Mouse (Mus musculus): ENCODE results near the gene Bub1b. TPM values are rescaled to one million over a fixed set of nuclear protein-coding genes. Genes with fewer than 3 reads are reported as not detected.
A peak's percentile ranks its signal among the peaks of the same experiment; 100 is the strongest.
"Not testable (repeated sequence)": the region's sequence is repeated elsewhere in the genome, so short reads cannot be mapped to it uniquely, and the experiment has no call there.

Bub1b gene
- polyA plus RNA-seq (2012; fragmentation: generic; extraction: Trizol), result 54.9 TPM
- long read RNA-seq, experiment 1, transcript Bub1b-201 (23 exons, 3,668 nt), result major isoform, 10 of 21 reads
- long read RNA-seq, experiment 1, partial matches to known transcripts, result 7 of 21 reads
- long read RNA-seq, experiment 1, other reads (novel, unspliced or antisense), result 4 of 21 reads
- long read RNA-seq, experiment 2, transcript Bub1b-201 (23 exons, 3,668 nt), result major isoform, 611 of 738 reads
- long read RNA-seq, experiment 2, partial matches to known transcripts, result 24 of 738 reads
- long read RNA-seq, experiment 2, other reads (novel, unspliced or antisense), result 103 of 738 reads

- TF ChIP-seq MAX (IDR thresholded peaks at IDR 0.05), result peak; percentile 53
- no peak for TF ChIP-seq MYOG (IDR thresholded peaks at IDR 0.05; ENCODE audit: control insufficient read depth, extremely low read depth, insufficient read length)
- H3K79me3 ChIP-seq (ENCODE audit: low read depth), result peaks cover 34% of the 10 kb centered on the region
- peaks cover 44% of the 10 kb centered on the region for H3K79me2 ChIP-seq (ENCODE audit: control insufficient read depth, insufficient read depth)
- peak within 1 kb of the TSS; percentile 63 for H3ac ChIP-seq (ENCODE audit: control insufficient read depth, insufficient read length, low read depth)
- peaks cover 19% of the 10 kb centered on the region for H3K36me3 ChIP-seq (ENCODE audit: control insufficient read depth, insufficient read depth)
- peak within 1 kb of the TSS; percentile 63 for H3K4me3 ChIP-seq (ENCODE audit: insufficient read depth, poor library complexity, severe bottlenecking)
- no peaks in the 10 kb centered on the region for H3K27me3 ChIP-seq (ENCODE audit: control insufficient read depth, insufficient read depth, insufficient read length)
Observed at GRCm38 (mm10) chr2:118597673-118598568, at the start of gene Bub1b. Gene Bub1b, plus strand, starts transcription at chr2:118598211.

DNA sequence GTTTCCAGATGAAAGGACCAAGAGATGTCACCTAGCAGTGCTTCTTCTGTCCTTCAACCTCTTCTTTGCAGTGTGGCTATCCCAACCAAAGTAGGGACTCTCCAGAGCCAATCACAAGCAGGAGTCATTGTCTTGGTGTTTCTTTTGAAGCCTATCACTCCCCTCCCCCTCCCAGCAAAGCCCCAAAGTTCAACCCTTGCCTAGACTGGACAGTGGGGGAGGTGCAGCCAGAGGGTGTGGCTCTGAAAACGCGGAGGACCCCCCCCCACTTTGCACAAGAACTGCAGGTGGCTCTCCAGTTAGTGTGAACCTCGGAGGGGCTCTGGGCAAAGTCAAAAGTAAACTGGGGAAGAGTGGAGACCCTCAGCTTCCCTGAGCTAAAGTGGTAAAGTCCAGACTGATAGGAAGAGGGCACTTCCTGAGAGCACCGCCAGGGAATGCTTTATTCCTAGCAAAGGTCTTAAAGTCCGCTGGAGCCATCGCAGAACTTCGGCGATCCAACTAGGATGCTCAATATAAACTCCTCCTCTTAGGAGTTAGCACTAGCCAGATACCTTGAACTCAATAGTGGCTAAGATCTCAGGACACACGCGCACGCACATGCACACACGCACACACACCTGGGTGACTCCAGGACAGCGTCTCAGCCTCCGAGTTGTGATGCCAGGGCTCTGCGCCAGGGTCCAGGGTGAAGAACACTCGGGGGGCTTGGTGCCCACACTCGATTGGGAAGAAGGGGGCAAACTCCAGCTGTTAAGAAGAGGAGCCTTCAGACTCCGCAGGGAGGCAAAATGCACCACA, 49.4 kb upstream of the Bub1b start:
- Histone ChIP-seq H3K36me3 (ENCODE audit: control insufficient read depth, insufficient read depth) (no peaks in the 10 kb centered on the region), H3K79me2 (ENCODE audit: control insufficient read depth, insufficient read depth) (no peaks in the 10 kb centered on the region), H3ac (ENCODE audit: control insufficient read depth, insufficient read length, low read depth) (no peak overlapping the region), H3K27me3 (ENCODE audit: control insufficient read depth, insufficient read depth, insufficient read length) (no peaks in the 10 kb centered on the region), H3K79me3 (ENCODE audit: low read depth) (no peaks in the 10 kb centered on the region), H3K4me3 (ENCODE audit: insufficient read depth, poor library complexity, severe bottlenecking) (peak overlapping the region; percentile 29)
- no peak for TF ChIP-seq CTCF (IDR thresholded peaks at IDR 0.05; ENCODE audit: control insufficient read depth, insufficient read depth, insufficient read length)
- TF ChIP-seq MAX (IDR thresholded peaks at IDR 0.05), result no peak
- no peak for TF ChIP-seq MYOG (IDR thresholded peaks at IDR 0.05; ENCODE audit: control insufficient read depth, extremely low read depth, insufficient read length)
- no peak for TF ChIP-seq USF1 (IDR thresholded peaks at IDR 0.05; ENCODE audit: low read depth)
- no peak for TF ChIP-seq CEBPB (IDR thresholded peaks at IDR 0.05; ENCODE audit: low read depth)
- TF ChIP-seq MYOD1 (IDR thresholded peaks at IDR 0.05; ENCODE audit: control insufficient read depth, insufficient read length, low read depth), result no peak
- TF ChIP-seq FOSL1 (IDR thresholded peaks at IDR 0.05; ENCODE audit: insufficient read depth, low read length, poor library complexity, severe bottlenecking), result no peak

GRCm38 (mm10) chr2:118549507-118550473, 48.2 kb upstream of the Bub1b start, which contains the start of gene Bmf:
Gene Bmf, minus strand, starts transcription at chr2:118549687.
- TF ChIP-seq MAX (IDR thresholded peaks at IDR 0.05) (peak; percentile 8), FOSL1 (IDR thresholded peaks at IDR 0.05; ENCODE audit: insufficient read depth, low read length, poor library complexity, severe bottlenecking) (no peak), USF1 (IDR thresholded peaks at IDR 0.05; ENCODE audit: low read depth) (no peak), CEBPB (IDR thresholded peaks at IDR 0.05; ENCODE audit: low read depth) (peak; percentile 3), MYOD1 (IDR thresholded peaks at IDR 0.05; ENCODE audit: control insufficient read depth, insufficient read length, low read depth) (no peak)

DNA sequence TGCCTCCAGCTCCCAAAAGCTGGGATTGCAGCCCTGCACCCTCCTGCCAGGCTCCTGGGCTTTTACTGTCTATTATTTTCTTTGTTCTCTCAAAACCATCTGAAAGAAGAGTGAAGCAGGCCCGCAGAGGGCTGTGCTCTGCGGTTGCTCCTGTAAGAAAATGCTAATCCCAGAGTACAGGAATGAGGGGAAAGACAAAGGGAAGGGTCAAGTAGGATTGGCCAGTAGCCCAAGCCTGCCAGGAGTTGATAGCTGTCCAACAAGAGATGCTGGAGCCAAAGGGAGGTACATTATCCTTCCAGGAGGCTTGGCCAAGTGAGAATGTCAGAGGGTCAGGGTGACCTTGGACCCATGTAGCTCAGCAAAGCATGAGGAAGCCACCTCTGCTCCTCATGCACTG, 46.4 kb upstream of the Bub1b start:
- H3ac ChIP-seq (ENCODE audit: control insufficient read depth, insufficient read length, low read depth), result no peak overlapping the region
- no peaks in the 10 kb centered on the region for H3K27me3 ChIP-seq (ENCODE audit: control insufficient read depth, insufficient read depth, insufficient read length)
- no peaks in the 10 kb centered on the region for H3K36me3 ChIP-seq (ENCODE audit: control insufficient read depth, insufficient read depth)
- H3K4me3 ChIP-seq (ENCODE audit: insufficient read depth, poor library complexity, severe bottlenecking), result no peak overlapping the region
- no peaks in the 10 kb centered on the region for H3K79me3 ChIP-seq (ENCODE audit: low read depth)
- TF ChIP-seq MYOG (IDR thresholded peaks at IDR 0.05; ENCODE audit: control insufficient read depth, extremely low read depth, insufficient read length) (no peak), CTCF (IDR thresholded peaks at IDR 0.05; ENCODE audit: control insufficient read depth, insufficient read depth, insufficient read length) (no peak), CEBPB (IDR thresholded peaks at IDR 0.05; ENCODE audit: low read depth) (no peak), FOSL1 (IDR thresholded peaks at IDR 0.05; ENCODE audit: insufficient read depth, low read length, poor library complexity, severe bottlenecking) (no peak), USF1 (IDR thresholded peaks at IDR 0.05; ENCODE audit: low read depth) (no peak), MAX (IDR thresholded peaks at IDR 0.05) (no peak)
- no peaks in the 10 kb centered on the region for H3K79me2 ChIP-seq (ENCODE audit: control insufficient read depth, insufficient read depth)

More at GRCm38 (mm10) chr2:118549507-118550473, 48.2 kb upstream of the Bub1b start, which contains the start of gene Bmf:
- H3K79me2 ChIP-seq (ENCODE audit: control insufficient read depth, insufficient read depth), result no peaks in the 10 kb centered on the region
- H3K4me3 ChIP-seq (ENCODE audit: insufficient read depth, poor library complexity, severe bottlenecking), result peak within 1 kb of the TSS; percentile 29
- H3K36me3 ChIP-seq (ENCODE audit: control insufficient read depth, insufficient read depth), result no peaks in the 10 kb centered on the region
- H3K27me3 ChIP-seq (ENCODE audit: control insufficient read depth, insufficient read depth, insufficient read length), result no peaks in the 10 kb centered on the region
- no peaks in the 10 kb centered on the region for H3K79me3 ChIP-seq (ENCODE audit: low read depth)
- peak within 1 kb of the TSS; percentile 57 for H3ac ChIP-seq (ENCODE audit: control insufficient read depth, insufficient read length, low read depth)

DNA sequence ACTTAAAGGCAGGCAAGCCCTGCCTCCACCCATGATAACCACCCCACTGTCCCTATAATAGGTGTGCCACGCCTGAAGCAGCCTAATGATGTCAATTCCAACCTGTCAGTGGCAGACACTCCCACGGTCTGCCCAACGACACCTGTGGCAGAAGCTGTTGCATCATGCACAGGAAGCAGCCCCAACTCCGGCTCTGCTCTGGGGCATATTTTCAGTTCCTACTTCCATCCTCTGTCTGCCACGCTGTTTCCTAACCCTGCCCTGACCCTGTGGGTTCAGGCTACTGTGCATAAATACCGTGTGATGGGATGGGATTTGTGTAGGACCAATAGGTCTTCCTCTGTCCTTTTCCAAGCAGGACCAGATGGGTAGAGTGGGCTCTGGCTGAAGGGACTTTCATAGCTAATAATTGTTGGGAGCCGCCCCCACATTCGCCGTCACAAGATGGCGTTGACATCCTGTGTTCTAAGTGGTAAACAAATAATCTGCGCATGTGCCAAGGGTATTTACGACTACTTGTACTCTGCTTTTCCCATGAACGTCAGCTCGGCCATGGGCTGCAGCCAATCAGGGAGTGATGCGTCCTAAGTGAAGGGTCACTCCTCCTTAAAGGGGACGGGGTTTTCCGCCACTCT, 43.5 kb upstream of the Bub1b start:
- H3K27me3 ChIP-seq (ENCODE audit: control insufficient read depth, insufficient read depth, insufficient read length); H3ac ChIP-seq (ENCODE audit: control insufficient read depth, insufficient read length, low read depth); H3K79me2 ChIP-seq (ENCODE audit: control insufficient read depth, insufficient read depth); H3K4me3 ChIP-seq (ENCODE audit: insufficient read depth, poor library complexity, severe bottlenecking); H3K79me3 ChIP-seq (ENCODE audit: low read depth); H3K36me3 ChIP-seq (ENCODE audit: control insufficient read depth, insufficient read depth): not testable (repeated sequence)

All from C2C12 (cell line).